Mouse (Mus musculus) bone marrow macrophage, adult 2 months (primary cell): ENCODE measurements at regions not wholly inside any gene's neighbourhood (a gene's known extent, or its start where the extent isn't known, plus 50 kb on each side); places are given as distances from the start of the nearest gene placed in this dataset.

Source experiments
- H3K27ac ChIP-seq: 2 replicates; pipeline ENCODE4 v1.5.1; 2012; ENCODE audit warnings: low read depth, low read length; ENCODE audit not compliant: insufficient read depth
- H3K4me1 ChIP-seq: 2 replicates; pipeline ENCODE4 v1.6.1; 2012; ENCODE audit warnings: low read length; ENCODE audit not compliant: control insufficient read depth, insufficient read depth
- H3K4me3 ChIP-seq: 2 replicates; pipeline ENCODE4 v1.5.1; 2012; ENCODE audit warnings: mild to moderate bottlenecking, low read length, moderate library complexity; ENCODE audit not compliant: insufficient read depth
- CTCF ChIP-seq: IDR thresholded peaks from 2 replicates; pipeline ENCODE4 v1.5.1; 2012; ENCODE audit warnings: low read depth, mild to moderate bottlenecking, low read length, moderate library complexity
- POLR2A ChIP-seq: IDR thresholded peaks from 2 replicates; pipeline ENCODE4 v1.6.1; 2012; ENCODE audit warnings: mild to moderate bottlenecking, low read depth, low read length, borderline replicate concordance

DNA sequence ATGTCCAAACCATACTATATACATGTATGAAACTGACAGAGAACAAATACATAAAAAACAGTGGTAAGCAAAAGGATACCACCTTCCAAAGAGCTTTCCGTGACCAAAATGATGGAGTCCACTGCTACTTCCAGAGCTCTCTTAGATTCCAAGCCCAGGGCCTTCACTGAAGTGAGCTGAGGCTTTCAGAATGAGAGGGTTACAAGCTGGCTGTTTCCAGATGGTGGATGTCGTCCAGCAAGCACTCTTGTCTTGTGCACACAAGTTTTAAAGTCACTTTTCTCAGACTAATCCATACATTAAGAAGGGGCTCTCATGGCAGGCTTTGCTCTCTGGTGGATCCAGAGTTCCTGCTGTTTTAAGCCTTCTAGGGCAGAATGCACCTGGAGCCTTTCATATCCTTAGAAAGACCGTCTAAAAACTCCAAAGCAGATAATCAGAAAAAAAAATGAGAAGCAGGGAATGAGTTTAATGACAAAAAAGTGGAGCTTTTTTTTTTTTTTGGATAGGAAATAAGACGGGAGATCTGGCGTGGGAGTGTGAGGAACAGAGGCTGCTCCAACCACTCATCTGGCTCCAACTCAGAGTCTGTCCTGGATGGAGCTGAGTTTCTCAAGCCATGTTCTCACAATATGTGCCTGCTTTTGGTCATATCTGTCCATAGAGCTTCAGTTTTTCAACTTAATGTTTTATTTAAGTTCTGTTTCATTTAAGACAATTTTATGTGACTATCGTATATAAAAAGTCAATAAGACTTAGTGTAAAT lies 281.9 kb upstream of the Mmadhc start:
- H3K4me1 ChIP-seq: no peaks in the 10 kb centered on the region
- H3K27ac ChIP-seq: no peak overlapping the region
- TF ChIP-seq POLR2A (no peak), CTCF (no peak)
- no peak overlapping the region for H3K4me3 ChIP-seq

DNA sequence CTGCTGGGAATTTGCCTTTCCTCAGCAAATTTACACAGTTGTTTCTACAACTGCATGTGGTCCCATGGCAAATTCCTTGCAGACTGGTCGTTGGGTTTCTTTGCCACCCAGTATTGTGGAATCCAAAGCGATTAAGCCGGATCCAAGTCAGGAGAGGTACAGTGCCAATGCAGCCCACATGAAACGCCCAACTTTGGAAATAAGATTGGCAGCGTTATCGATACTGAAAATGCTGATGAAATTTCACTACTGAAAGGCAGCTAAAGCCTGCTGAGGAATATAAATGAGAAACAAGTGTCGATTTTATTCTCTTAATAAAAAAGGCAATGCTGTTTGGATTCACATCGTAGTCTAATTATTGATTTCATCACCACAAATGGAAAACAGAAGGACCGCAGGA lies 281.1 kb upstream of the Mmadhc start:
- no peak overlapping the region for H3K27ac ChIP-seq
- TF ChIP-seq POLR2A: no peak
- TF ChIP-seq CTCF: no peak
- no peak overlapping the region for H3K4me3 ChIP-seq
- no peaks in the 10 kb centered on the region for H3K4me1 ChIP-seq

DNA sequence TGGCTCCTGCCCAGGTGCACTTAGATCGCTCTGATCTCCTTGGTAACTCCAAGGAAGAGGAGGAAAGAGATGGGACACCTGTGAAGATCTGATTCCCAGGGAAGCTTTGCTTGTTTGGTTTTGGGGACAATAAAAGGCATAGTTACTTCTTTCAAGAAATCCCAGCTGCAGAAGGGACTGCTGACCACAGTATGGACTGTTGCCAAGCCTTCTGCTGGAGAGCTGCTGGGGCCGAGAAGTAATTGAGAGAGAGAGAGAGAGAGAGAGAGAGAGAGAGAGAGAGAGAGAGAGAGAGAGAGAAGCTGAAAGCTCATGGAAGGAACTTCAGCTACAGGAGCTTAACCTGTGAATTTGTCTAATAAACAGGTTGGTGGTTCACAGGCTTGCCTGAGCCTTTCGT lies 276.9 kb upstream of the Mmadhc start:
- no peaks in the 10 kb centered on the region for H3K4me1 ChIP-seq
- TF ChIP-seq POLR2A (no peak), CTCF (no peak)
- H3K4me3 ChIP-seq: no peak overlapping the region
- no peak overlapping the region for H3K27ac ChIP-seq

DNA sequence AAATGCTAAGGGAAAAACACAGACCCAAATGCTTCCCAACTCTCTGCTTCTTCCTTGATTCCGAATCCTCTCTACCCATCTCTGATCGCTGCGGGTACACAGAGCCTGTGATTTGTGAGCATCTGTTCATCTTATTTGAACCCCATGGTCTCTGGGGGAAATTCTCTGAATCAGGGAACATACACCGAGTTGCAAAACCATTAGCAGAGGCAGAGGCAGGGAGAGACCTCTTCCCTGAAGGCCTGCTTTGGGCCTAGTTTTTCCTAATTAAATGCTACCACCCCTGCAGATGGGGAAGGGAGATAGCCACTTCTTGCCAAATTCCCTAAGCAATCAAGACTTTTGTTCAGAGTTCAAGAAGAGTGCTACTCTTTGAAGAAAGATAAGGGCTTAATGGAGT lies 274.4 kb upstream of the Mmadhc start:
- Histone ChIP-seq H3K4me3 (no peak overlapping the region), H3K27ac (no peak overlapping the region), H3K4me1 (peaks cover 7% of the 10 kb centered on the region)
- TF ChIP-seq CTCF (no peak), POLR2A (no peak)

DNA sequence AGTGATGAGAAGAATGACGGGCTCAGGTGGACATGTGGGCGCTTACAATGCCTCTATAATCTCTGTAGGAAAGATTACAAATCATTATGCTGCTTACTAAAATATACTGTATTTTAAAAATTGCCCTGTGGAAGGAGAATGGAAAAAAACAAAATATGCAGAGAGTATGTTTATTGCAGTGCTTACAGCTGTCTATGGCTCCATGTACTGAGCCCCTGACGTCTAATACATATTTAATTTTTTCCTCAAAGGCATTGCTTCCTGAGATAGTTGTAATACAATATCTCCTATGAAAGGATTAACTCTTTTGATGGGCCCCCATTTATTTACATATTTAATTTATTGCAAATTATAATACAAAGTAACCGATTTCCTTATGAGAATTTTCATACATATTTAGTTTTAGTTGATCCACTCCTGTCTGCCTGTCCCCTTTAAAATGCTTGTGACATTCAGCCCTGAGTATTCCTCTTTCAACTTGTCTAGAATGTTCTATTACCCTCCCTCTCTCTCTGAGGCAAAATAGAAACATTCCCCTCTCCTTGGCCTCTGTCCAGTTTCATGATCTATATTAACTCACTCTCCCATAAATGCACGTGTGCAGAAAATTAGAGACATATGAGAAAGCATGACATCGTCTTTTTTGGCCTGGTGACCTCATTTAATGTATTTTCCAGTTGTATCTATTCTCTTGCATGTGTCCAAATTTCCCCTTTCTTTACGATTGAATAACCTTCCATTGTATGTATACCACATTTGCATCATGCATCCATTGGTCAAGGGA lies 273.1 kb upstream of the Mmadhc start:
- TF ChIP-seq POLR2A (no peak), CTCF (no peak)

DNA sequence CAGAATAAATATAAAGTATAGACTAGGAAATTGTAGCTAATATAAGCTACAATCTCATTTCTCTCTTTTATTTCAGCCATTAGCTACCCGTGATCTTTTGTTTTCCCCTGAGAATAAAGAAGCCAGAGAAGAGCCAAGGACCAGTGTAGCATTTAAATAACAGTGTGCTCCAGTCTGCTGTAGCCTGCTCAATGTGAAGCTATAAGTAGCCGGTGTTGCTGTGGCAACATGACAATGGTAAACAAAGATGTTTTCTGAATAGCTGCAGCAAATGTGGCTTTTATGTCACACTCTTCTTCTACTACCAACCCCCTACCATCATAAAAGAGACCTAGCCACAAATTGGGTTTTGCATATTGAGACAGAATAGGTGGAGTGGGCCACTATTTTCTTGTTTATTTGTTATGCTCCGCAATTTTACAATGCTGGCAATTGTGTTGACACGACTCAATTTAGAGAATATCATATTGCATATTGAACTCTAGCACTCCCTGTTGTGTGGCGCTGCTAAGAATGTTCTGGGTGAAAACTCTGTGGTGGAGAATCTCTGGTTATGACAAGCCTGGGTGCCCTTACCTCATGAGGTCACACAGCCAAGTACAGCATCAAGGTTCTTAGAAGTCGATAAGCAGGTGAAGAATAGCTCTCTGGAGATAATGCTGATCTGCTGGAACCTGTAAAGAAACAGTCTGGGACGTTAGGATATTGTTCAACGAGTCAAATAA lies 272.3 kb upstream of the Mmadhc start:
- H3K4me1 ChIP-seq: peaks cover 7% of the 10 kb centered on the region
- H3K27ac ChIP-seq: no peak overlapping the region
- no peak for TF ChIP-seq POLR2A
- no peak for TF ChIP-seq CTCF
- no peak overlapping the region for H3K4me3 ChIP-seq

More for the DNA sequence above, 273.1 kb upstream of the Mmadhc start:
- Histone ChIP-seq H3K4me1 (peaks cover 7% of the 10 kb centered on the region), H3K27ac (no peak overlapping the region), H3K4me3 (no peak overlapping the region)

- no peak for TF ChIP-seq POLR2A
- no peak for TF ChIP-seq CTCF
- Histone ChIP-seq H3K27ac (no peak overlapping the region), H3K4me1 (peaks cover 7% of the 10 kb centered on the region), H3K4me3 (no peak overlapping the region)
Observed at GRCm38 (mm10) chr2:50567542-50567941, 270.9 kb upstream of the Mmadhc start.

GRCm38 (mm10) chr2:50554031-50554430 lies 257.4 kb upstream of the Mmadhc start:
- H3K4me3 ChIP-seq: no peak overlapping the region
- no peak overlapping the region for H3K27ac ChIP-seq
- TF ChIP-seq POLR2A: no peak
- TF ChIP-seq CTCF: no peak
- H3K4me1 ChIP-seq: no peaks in the 10 kb centered on the region

DNA sequence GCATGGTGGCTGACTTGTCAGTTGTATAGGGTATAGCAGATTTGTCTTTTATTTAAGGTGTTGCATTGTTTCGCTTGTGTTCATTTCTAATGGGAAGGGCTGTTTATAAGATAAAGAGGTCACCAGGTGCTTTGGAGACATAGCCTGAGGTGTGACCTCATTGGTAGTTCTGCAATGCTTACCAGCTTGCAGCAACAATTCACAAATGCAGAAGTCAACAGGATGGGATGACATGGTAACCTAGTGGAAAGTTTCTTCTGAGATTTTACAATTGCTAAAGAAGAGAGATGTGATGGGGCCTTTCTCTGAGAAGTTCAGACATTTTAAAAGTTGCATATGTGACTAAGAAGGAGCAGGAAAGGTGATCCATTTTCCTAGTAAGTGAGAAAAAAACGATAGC lies 255.8 kb upstream of the Mmadhc start:
- no peaks in the 10 kb centered on the region for H3K4me1 ChIP-seq
- no peak overlapping the region for H3K27ac ChIP-seq
- TF ChIP-seq CTCF (no peak), POLR2A (no peak)
- no peak overlapping the region for H3K4me3 ChIP-seq
